Mouse (Mus musculus) heart, postnatal 0 days (tissue): ENCODE data around the gene Iqcf1. TPM values are rescaled to one million over a fixed set of nuclear protein-coding genes. Genes with fewer than 3 reads are reported as not detected.
A peak's percentile ranks its signal among the peaks of the same experiment; 100 is the strongest.

Experiments
- ATAC-seq: fragments of 200-750 bp; cut with Nextera tagmentation; 2 replicates; pipeline ENCODE4 v1.8.0; 2017; ENCODE audit warnings: low read depth, moderate number of reproducible peaks, moderate library complexity; ENCODE audit not compliant: insufficient read depth
- DNase-seq: peaks from one replicate; pipeline ENCODE4 v3.0.0-alpha.2; 2016; ENCODE audit warnings: low spot score
- H3K27ac ChIP-seq: fragments of 300-500 bp; sonication (generic); 2 replicates; pipeline ENCODE4 v1.5.1; 2014; ENCODE audit warnings: low read depth, mild to moderate bottlenecking
- H3K27me3 ChIP-seq: fragments of 300-500 bp; sonication (generic); 2 replicates; pipeline ENCODE4 v1.6.1; 2014; ENCODE audit warnings: low read length, mixed read lengths; ENCODE audit not compliant: control insufficient read depth, insufficient read depth
- H3K36me3 ChIP-seq: fragments of 300-500 bp; sonication (generic); replicated peaks from 2 replicates; pipeline ENCODE4 v1.6.1; 2014; ENCODE audit warnings: low read length, mixed read lengths; ENCODE audit not compliant: control insufficient read depth, insufficient read depth
- H3K4me1 ChIP-seq: fragments of 300-500 bp; sonication (generic); 2 replicates; pipeline ENCODE4 v1.6.1; 2014; ENCODE audit warnings: antibody characterized with exemption; ENCODE audit not compliant: control insufficient read depth, insufficient read depth
- H3K4me2 ChIP-seq: fragments of 300-500 bp; sonication (generic); 2 replicates; pipeline ENCODE4 v1.6.1; 2014; ENCODE audit warnings: low read depth, mild to moderate bottlenecking, low read length, moderate library complexity
- H3K4me3 ChIP-seq: fragments of 300-500 bp; sonication (generic); 2 replicates; pipeline ENCODE4 v1.5.1; 2014; ENCODE audit warnings: low read depth, low read length
- H3K9ac ChIP-seq: fragments of 300-500 bp; sonication (generic); replicated peaks from 2 replicates; pipeline ENCODE4 v1.6.1; 2014; ENCODE audit warnings: low read depth, low read length, mixed read lengths
- H3K9me3 ChIP-seq: fragments of 300-500 bp; sonication (generic); replicated peaks from 2 replicates; pipeline ENCODE4 v1.6.1; 2016; ENCODE audit warnings: low read length; ENCODE audit not compliant: control insufficient read depth
- CTCF ChIP-seq: IDR thresholded peaks from 2 replicates; pipeline ENCODE4 v1.5.1; 2016; ENCODE audit warnings: antibody characterized with exemption, control low read depth, low read depth
- EP300 ChIP-seq: IDR thresholded peaks from 2 replicates; pipeline ENCODE4 v1.6.1; 2016; ENCODE audit warnings: antibody characterized with exemption, low read depth
- WGBS: fragments of 180-500 bp; shearing (Covaris S2); extraction: QIAGEN DNeasy Blood & Tissue Kit; methylation state at CpG from one replicate; pipeline ENCODE4 v1.1.7; 2014; 5-methylcytosine and 5-hydroxymethylcytosine counted together
- polyA plus RNA-seq: library from polyadenylated mRNA; unstranded; fragments of >200 nt; fragmentation: Nextera tagmentation; extraction: Ambion mirVana; gene quantifications from 2 replicates; pipeline ENCODE4 v1.2.1, GENCODE M21; 2015
- total RNA-seq: library from RNA; depleted of rRNA; stranded (reverse); fragments of >200 nt; gene quantifications from 2 replicates; pipeline ENCODE4 v1.2.3, GENCODE M21; 2014; ENCODE audit warnings: low replicate concordance

The Iqcf1 gene
- total and polyA plus RNA-seq, 2 experiments from 2014 or later, result not detected

- 1% methylated on average over 16 of the region's 16 CpGs for WGBS
- Histone ChIP-seq H3K36me3 (peaks cover 16% of the 10 kb centered on the region), H3K4me1 (peaks cover 32% of the 10 kb centered on the region), H3K4me3 (peak overlapping the region; percentile 53), H3K27me3 (no peaks in the 10 kb centered on the region), H3K9me3 (no peaks in the 10 kb centered on the region), H3K9ac (peak overlapping the region; percentile 46), H3K27ac (peak overlapping the region; percentile 51; the same call in 1 of the 2 replicates), H3K4me2 (peak overlapping the region; percentile 80)
- TF ChIP-seq EP300 (no peak), CTCF (no peak)
- DNase-seq (no peak), ATAC-seq (no peak)
Observed at GRCm38 (mm10) chr9:106477649-106478048, 22.1 kb upstream of the Iqcf1 start.

- no peak for DNase-seq
Observed at GRCm38 (mm10) chr9:106478101-106478500, 21.7 kb upstream of the Iqcf1 start.

GRCm38 (mm10) chr9:106480541-106480940, 19.2 kb upstream of the Iqcf1 start:
- Histone ChIP-seq H3K9ac (no peak overlapping the region), H3K36me3 (peaks cover 43% of the 10 kb centered on the region), H3K4me2 (no peak overlapping the region), H3K27me3 (no peaks in the 10 kb centered on the region), H3K27ac (no peak overlapping the region), H3K4me3 (no peak overlapping the region), H3K4me1 (peaks cover 21% of the 10 kb centered on the region), H3K9me3 (no peaks in the 10 kb centered on the region)
- TF ChIP-seq EP300, result no peak
- TF ChIP-seq CTCF, result no peak
- no peak for ATAC-seq
- DNase-seq, result no peak
- 85% methylated on average over 7 of the region's 7 CpGs for WGBS

More at GRCm38 (mm10) chr9:106478101-106478500, 21.7 kb upstream of the Iqcf1 start:
- H3K27ac ChIP-seq, result no peak overlapping the region
- no peaks in the 10 kb centered on the region for H3K27me3 ChIP-seq
- no peak for ATAC-seq
- WGBS, result 74% methylated on average over 9 of the region's 9 CpGs
- H3K4me2 ChIP-seq, result peak overlapping the region; percentile 80
- no peaks in the 10 kb centered on the region for H3K9me3 ChIP-seq
- H3K4me1 ChIP-seq, result peaks cover 32% of the 10 kb centered on the region
- peaks cover 21% of the 10 kb centered on the region for H3K36me3 ChIP-seq
- H3K9ac ChIP-seq, result no peak overlapping the region
- H3K4me3 ChIP-seq, result peak overlapping the region; percentile 53
- no peak for TF ChIP-seq CTCF

GRCm38 (mm10) chr9:106481075-106481474, 18.7 kb upstream of the Iqcf1 start:
- Histone ChIP-seq H3K9me3 (no peaks in the 10 kb centered on the region), H3K4me1 (peaks cover 17% of the 10 kb centered on the region), H3K4me3 (no peak overlapping the region), H3K27me3 (no peaks in the 10 kb centered on the region), H3K36me3 (peaks cover 49% of the 10 kb centered on the region), H3K9ac (no peak overlapping the region), H3K27ac (no peak overlapping the region), H3K4me2 (no peak overlapping the region)
- WGBS, result 93% methylated on average over 15 of the region's 15 CpGs
- ATAC-seq (no peak), DNase-seq (no peak)
- TF ChIP-seq CTCF (no peak), EP300 (no peak)

GRCm38 (mm10) chr9:106481676-106482075, 18.1 kb upstream of the Iqcf1 start:
- Histone ChIP-seq H3K4me3 (no peak overlapping the region), H3K27ac (no peak overlapping the region), H3K27me3 (no peaks in the 10 kb centered on the region), H3K9me3 (no peaks in the 10 kb centered on the region), H3K4me2 (no peak overlapping the region), H3K9ac (no peak overlapping the region), H3K36me3 (peaks cover 49% of the 10 kb centered on the region), H3K4me1 (peaks cover 12% of the 10 kb centered on the region; the same call in 1 of the 2 replicates)
- TF ChIP-seq CTCF (no peak), EP300 (no peak)
- ATAC-seq (no peak), DNase-seq (no peak)
- 89% methylated on average over 13 of the region's 13 CpGs for WGBS

GRCm38 (mm10) chr9:106482578-106483115, 17.1 kb upstream of the Iqcf1 start:
- peaks cover 7% of the 10 kb centered on the region; the same call in 1 of the 2 replicates for H3K4me1 ChIP-seq
- 87% methylated on average over 17 of the region's 17 CpGs for whole genome bisulfite sequencing
- DNase-seq, result no peak
- no peak overlapping the region for H3K27ac ChIP-seq
- no peaks in the 10 kb centered on the region for H3K27me3 ChIP-seq
- ATAC-seq, result no peak
- TF ChIP-seq EP300 (no peak), CTCF (no peak)
- no peaks in the 10 kb centered on the region for H3K9me3 ChIP-seq
- peaks cover 49% of the 10 kb centered on the region for H3K36me3 ChIP-seq
- no peak overlapping the region for H3K4me3 ChIP-seq
- H3K9ac ChIP-seq, result no peak overlapping the region
- no peak overlapping the region for H3K4me2 ChIP-seq
